Mouse (Mus musculus): ENCODE measurements around the gene Casz1.

GRCm38 (mm10) chr4:148878984-148879610 lies 74.9 kb downstream of the Casz1 start:
- TF ChIP-seq CTCF (IDR thresholded peaks at IDR 0.05; ENCODE audit: low read depth): no peak
- TF ChIP-seq EP300 (optimal IDR thresholded peaks at IDR 0.05): no peak
